Mouse (Mus musculus): ENCODE measurements around the gene Zkscan14.

Gene Zkscan14

DNA sequence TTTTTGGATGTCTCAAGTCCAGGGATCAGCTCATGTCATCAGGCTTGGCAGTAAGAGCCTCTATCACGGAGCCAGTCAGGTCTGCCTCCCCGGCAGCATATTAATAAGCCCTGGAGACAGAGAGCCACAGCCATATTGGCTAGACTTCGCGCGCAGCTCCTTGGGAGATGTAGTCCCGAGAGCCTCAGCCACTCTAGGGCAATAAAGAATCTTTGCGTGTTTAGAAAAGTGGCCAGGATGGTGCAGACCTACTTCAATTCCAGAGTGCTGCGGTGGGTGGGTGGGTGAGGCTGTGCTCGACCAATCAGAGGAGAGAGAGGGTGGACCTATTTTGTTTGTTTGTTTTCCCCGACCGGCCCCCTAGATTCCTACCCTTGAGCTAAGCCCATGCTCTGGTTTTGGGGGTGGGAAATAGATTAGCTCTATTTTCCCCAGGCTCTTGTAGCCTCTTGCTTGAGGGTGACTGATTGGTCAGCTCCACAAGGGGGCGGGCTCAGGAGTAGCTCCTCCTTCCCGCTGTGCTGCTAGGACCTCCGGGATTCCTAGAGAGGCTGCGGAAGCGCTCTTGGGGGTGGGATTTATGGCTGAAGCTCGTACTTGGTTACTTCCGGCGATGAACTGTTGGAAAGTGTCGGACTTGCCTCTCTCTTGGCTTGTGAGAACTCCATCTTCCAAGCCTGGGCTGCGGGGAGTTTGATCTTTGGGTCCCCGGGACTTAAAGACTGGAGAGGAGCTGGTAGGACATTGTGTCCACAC is 2.4 kb upstream of the Zkscan14 start, which contains the start of gene Zkscan5:
Zkscan5 (plus strand) TSS at position 627 of the 756 bp plus-strand sequence.
- in situ Hi-C loops (cut with MboI; ENCODE audit: low sequenced_read_pairs) = no loop called here

DNA sequence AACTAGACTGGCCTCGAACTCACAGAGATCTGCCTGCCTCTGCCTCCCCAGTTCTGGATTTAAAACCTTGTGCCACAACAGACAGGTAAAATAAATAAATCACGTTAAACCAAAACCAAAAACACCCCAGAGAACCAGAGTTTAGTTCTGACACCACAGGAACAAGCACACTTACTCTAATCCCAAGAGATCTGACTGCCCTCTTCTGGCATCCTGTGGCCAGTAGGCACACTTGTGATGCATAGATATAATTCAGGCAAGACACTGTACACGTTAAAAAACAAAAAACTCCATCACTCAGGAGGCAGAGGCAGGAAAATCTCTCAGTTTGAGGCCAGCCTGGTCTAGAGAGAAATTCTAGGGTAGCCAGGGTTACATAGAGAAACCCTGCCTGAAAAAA is 778 bp upstream of the Zkscan14 start:
- in situ Hi-C loops (cut with MboI; ENCODE audit: low sequenced_read_pairs) = no loop called here

DNA sequence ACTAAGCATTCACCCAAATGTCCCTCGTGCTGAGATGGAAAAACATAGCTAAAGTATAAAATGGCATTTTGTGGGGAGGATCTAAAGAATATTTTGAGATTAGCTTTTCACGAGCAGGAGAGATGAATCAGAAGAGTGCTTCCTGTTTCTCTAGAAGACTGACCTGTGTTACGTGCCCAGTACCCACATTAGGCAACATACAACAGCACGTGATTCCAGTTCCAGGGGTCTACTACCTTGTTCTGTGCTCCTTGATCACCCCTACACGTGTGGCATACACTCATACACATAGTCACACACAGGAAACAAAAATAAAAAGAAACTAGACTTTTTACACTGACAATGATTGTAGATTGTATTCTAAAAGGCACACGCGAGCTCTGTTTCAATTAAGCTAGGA is 1.3 kb downstream of the Zkscan14 start:
- in situ Hi-C loops (cut with MboI; ENCODE audit: low sequenced_read_pairs) = no loop called here

DNA sequence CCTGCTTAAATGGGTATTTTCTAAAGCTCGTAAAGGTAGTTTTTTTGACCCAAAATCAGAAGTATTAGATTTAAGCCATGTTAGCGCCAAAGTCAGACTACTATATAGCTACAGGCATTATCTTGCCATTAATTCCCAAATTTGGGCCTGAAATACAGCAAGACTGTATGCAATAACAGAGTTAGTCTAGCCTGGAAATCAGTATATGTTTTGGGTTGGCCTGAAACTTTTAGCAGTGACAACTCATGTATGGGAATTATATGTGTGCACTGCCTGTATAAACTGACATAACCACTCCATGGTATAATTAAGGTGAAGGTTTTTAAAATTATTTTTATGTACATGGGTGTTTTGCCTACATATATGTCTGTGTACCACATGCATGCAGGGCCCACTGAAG is 9.7 kb downstream of the Zkscan14 start, which contains the start of gene Atp5j2:
Atp5j2 (minus strand) TSS at position 101 of the 400 bp plus-strand sequence.
- in situ Hi-C loops (cut with MboI; ENCODE audit: low sequenced_read_pairs) = no loop called here

DNA sequence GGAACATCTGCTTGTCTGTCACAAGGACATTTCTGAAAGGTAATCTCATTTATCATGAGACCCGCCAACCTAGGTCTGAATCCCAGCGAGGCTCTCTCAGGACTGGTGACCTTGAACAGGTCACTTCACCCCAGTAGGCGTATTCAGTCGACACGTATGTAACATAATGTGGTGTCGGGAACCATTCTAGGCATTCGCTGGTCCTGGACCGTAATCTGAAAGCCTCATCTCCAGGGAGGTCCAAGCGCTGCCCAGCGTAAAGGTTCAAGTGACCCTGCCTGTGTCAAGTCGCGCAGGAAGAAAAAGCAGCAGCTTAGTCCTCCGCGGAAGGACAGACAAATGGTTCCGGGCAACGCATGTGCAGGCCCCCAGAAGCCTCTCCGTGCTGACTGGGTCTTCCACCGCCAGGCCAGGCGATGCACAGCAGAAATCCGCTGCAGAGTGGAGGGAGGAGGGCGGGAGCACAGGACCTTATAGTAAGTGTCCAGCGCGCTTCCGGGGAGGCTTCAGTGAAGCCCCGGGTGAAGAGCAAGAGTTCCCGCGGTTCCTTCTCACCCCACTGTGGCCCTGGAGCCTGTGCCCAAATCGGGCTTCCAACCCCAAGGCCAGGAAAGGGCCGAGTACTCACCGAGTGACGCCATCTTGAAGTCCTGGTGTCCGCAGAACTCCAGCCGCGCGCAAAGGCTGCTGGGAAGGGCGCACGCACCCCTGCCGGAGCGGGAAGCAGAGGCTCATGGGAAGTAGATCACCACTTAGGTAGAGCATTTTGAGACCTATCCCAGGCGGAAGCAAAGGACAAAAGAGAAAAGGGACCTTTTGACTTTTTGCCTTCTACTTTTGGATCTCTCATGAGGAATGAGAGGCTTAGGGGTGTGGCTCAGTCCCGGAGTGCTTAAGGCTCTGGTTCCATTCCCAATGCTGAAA is 10.5 kb downstream of the Zkscan14 start:
- in situ Hi-C loops (cut with MboI; ENCODE audit: low sequenced_read_pairs) = no loop called here

DNA sequence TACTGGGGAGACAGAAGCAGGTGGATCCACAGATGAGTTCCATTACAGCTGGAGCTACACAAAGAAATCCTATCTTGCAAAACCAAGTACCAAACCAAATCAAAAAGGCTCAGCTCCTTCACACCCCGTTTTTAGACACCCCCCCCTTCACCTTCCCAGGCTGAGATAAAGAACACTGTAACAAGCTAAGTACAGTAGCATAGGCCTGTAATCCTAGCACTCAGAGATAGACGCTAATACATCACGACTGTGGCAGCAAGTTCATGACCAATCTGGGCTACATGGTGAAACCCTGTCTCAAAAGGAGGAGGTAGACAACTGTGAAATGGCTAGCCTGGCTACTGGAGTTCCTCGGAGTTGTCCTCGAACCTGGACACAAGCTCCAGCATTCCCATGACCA is 11.3 kb downstream of the Zkscan14 start:
- in situ Hi-C loops (cut with MboI; ENCODE audit: low sequenced_read_pairs) = no loop called here

DNA sequence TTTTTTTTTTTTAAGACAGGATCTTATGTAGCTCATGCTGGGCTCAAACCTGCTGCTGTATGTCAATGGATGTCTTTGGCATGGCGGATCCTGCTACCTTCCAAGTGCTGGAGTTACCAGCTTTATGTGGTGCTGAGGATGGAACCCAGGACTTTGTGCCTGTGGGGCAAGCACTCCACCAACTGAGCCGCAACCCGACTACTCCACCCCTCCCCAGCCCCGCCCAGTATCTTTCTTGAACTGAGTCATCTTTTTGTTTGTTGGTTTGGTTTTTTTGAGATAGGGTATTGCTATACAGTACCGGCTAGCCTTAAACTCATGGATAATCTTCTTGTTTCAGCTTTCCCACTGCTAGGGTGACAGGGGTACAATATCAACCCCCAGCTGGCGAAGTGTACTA is 12.3 kb downstream of the Zkscan14 start:
- in situ Hi-C loops (cut with MboI; ENCODE audit: low sequenced_read_pairs) = no loop called here

DNA sequence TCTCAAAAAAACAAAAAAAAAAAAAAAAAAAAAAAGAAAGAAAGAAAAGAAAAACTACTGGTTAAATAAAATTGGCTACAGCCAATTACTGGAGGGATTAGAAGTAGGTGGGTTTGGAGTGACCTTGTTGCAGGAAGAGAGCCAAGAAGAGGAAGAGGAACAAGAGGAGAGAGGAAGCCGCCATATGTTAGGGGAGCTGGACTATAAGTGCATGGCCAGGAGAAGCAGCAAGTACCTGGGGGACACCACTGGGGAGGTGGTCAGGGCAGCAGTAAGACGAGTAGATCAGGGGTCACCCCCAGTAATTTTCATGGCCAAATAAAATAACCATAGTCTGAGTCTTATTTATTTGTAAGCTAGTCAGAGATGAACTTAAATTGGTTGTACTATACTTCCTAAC is 16.4 kb downstream of the Zkscan14 start:
- in situ Hi-C loops (cut with MboI; ENCODE audit: low sequenced_read_pairs) = no loop called here

DNA sequence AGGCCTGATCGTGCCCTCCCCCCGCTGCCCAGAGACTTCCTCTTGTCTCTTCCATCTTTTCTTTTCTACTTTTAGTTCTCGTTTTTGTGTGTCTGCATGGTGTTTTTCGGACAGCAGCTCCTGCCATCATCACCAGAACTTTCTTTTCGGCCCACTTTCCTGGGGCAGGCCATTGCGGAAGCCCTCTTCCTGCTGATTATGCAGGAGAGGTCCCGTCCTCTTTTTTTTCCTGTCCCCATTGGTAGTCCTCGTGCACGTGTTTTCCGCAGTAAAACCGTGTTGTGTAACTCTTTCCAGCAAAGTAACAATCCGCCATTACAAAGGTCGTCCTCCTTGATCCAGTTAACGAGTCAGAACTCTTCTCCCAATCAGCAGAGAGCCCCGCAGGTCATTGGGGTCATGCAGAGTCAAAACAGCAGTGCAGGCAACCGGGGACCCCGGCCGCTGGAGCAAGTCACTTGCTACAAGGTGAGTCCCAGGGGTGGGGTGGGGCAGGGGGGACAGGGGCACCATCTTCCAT is 23.1 kb downstream of the Zkscan14 start:
- in situ Hi-C loops (cut with MboI; ENCODE audit: low sequenced_read_pairs) = no loop called here

DNA sequence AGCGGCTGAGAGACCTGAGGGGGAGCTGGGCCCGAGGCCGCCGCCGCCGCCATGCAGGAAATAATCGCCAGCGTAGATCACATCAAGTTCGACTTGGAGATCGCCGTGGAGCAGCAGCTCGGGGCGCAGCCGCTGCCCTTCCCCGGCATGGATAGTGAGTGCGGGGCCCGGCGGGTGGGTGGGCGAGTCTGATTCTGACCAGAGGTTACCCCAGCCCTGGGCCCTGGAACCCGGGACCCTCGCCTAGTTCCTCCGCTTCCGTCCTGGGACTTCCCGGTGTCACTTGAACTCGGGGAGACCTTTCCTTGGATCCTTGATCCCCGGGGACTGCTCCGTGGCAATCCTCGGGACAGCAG is 34.4 kb downstream of the Zkscan14 start:
- in situ Hi-C loops (cut with MboI; ENCODE audit: low sequenced_read_pairs) = no loop called here

DNA sequence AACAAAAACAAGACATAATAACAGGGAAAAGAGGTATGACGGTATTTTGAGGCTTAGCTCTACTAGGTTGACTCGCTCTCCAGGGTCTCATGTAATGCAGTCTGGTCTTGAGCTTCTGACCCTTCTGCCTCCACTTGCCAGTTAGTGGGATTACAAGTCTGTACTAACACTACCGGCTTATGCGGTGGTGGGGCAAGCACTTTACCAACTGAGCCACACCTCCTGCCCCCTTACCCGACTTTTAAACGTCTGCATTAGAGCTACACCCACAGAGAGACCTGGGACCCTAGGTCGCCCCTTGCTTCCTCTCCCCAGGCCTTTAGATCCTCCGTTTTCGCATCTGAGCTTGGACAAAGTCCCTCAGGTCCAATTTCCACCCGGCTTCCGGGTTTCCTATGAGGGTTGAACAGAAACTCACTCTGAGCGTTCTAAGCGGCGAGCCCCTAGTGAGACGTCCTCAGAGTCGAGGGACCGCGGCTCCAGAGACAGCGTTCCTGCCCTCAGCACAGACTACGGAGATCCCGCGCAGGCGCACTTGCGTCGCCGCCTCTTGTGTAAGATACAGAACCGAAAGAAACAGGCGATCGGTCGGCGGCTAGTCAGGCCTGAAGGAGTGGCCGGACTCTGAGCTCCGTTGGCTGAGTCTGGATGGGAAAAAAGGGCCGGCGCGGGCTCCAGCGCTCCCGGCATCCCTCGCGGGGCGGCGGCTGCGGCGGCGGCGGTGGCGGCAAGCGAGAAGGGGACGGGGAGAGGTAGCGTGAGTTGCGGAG is 34.9 kb downstream of the Zkscan14 start, which contains the start of the genes Ptcd1 and Cpsf4:
Ptcd1 (minus strand) TSS at position 573 of the 770 bp plus-strand sequence.
Cpsf4 (plus strand) TSS at position 678 of the 770 bp plus-strand sequence.
- in situ Hi-C loops (cut with MboI; ENCODE audit: low sequenced_read_pairs) = no loop called here

DNA sequence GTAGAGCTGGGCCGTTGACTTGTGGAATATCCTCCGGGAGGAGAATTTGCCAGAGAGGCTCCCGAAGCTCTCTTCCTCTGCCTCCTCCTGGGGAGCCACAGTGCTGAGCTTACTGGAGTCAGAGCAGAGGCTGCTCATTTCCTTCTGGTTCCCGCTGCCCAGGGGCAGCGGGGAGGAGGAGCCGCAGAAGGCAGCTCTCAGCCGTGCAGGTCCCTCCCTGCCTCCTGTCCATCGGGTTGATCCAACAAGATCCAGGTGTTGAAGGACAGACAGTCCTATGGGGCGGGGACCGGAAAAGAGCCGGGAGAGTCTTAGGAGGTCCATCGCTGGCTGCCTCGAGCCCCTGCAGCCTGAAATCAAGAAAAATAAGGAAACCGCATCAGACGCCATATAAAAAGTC is 36.5 kb downstream of the Zkscan14 start:
- in situ Hi-C loops (cut with MboI; ENCODE audit: low sequenced_read_pairs) = no loop called here

DNA sequence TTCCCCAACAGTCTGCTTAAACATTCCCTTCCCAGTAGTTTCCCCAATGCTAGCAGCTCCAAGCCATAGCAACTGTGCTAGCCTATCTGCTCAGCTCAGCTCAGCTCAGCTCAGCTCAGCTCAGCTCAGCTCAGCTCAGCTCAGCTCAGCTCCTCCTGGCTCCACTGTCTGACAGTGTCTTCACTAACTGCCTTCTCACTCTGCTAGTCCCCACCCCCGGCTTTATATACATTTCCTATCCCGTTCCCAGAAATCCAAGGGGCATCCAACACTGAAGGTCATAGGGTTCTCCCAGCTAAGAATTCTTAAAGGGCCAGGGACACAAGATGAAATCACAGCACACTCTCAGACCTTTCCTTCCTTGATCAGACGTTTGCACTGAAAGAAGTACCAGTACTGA is 37.0 kb downstream of the Zkscan14 start:
- in situ Hi-C loops (cut with MboI; ENCODE audit: low sequenced_read_pairs) = no loop called here

DNA sequence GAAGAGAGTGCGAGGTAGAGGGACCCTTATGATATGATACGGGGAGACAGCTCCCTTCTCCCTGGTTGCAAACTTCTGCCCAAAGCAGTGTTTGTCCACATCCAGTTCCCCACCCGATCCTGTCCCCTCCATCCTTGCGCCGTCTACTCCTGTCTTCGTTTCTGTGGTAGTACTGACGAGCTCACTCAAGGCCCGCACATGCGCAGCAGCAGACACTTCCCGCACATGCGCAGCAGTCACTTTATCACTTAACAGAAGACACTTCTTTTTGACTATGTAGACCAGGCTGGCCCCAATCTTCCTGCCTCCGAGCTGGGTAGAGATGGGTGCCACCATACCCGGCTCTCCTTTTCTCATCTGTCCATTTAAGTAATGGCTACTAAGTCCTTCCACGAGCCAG is 40.3 kb downstream of the Zkscan14 start:
- in situ Hi-C loops (cut with MboI; ENCODE audit: low sequenced_read_pairs) = no loop called here

DNA sequence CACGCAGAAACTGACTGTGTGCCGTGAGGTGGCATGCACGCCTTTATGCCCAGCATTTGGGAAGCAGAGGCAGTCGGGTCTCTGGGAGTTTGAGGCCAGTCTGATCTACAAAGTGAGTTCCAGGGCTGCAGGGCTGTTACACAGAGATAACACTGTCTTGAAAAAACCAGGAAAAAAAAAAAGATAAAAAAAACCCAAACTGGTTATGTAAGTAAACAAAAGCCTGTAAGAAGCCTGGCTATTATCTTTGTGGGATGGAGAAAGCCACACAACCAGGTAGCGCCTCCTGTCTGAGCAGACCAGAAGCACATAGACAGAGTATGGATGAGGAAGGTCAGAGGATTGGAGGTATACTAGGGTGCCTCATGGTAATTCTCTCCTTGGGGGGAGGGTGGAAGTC is 49.0 kb downstream of the Zkscan14 start:
- in situ Hi-C loops (cut with MboI; ENCODE audit: low sequenced_read_pairs) = no loop called here

DNA sequence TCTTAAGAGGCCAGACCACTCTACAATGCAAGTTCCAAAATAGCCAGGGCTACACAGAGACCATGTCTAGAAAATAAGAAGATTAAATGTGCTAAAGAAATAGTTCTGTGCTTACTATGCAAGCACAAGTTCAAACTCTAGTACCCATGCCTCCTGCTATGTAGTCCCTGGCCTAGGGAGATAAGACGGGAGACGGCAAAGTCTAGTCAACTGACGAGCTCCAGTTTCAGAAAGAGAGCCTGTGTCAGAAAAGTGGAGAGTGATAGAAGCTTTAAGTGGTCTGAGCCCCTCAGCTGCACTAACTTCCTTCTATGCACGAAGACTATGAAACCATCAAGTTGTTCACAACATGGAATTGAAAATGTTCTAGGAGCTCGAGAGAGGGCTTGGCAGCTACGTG is 52.4 kb downstream of the Zkscan14 start:
- in situ Hi-C loops (cut with MboI; ENCODE audit: low sequenced_read_pairs) = no loop called here

DNA sequence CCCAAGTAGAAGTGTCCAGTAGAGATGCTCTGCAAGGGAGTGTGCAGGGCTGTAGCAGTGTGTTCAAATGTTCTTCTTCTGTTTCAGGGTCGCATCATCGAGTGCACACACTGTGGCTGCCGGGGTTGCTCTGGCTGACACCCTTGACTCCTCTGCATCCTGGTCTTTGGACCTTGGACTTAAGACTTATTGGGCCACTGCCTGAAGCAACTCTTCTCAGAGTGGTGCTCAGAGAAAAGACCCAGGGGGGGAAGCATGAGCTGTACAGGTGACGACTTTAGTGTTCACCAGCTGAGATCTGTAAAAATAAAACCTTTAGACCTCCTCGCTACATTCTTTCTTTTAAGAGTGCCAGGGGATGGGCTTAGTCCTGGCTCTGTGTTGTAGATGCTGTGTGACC is 53.9 kb downstream of the Zkscan14 start:
- in situ Hi-C loops (cut with MboI; ENCODE audit: low sequenced_read_pairs) = no loop called here
